Mouse (Mus musculus) urinary bladder, postnatal 4 days (tissue): ENCODE measurements at regions not wholly inside any gene's neighbourhood (a gene's known extent, or its start where the extent isn't known, plus 50 kb on each side); places are given as distances from the start of the nearest gene placed in this dataset.

Experiments used
- DNase-seq, 2 experiments: peaks; one replicate each; pipeline ENCODE4 v3.0.0; 2021 to 2022; ENCODE audit warnings: low spot score in 2 of 2

GRCm38 (mm10) chr17:72782775-72783174, 53.5 kb upstream of the Ypel5 start:
- DNase-seq, result no peak

- no peak for DNase-seq
These were observed 54.5 kb upstream of the Ypel5 start for GRCm38 (mm10) chr17:72781786-72782185.

- DNase-seq, result no peak
These were observed 68.0 kb upstream of the Ypel5 start for GRCm38 (mm10) chr17:72768266-72768665.

GRCm38 (mm10) chr17:72760937-72761336, 75.3 kb upstream of the Ypel5 start:
- DNase-seq, result no peak

- DNase-seq, result no peak
These were observed 89.8 kb upstream of the Ypel5 start for GRCm38 (mm10) chr17:72746411-72746810.

GRCm38 (mm10) chr17:72733006-72733405, 103.2 kb upstream of the Ypel5 start:
- no peak for DNase-seq

GRCm38 (mm10) chr17:72731691-72732090, 104.6 kb upstream of the Ypel5 start:
- no peak for DNase-seq

GRCm38 (mm10) chr17:72731175-72731574, 105.1 kb upstream of the Ypel5 start:
- no peak for DNase-seq

- DNase-seq, result no peak
These were observed 115.5 kb upstream of the Ypel5 start for GRCm38 (mm10) chr17:72720753-72721152.

- DNase-seq, result no peak
These were observed 115.2 kb upstream of the Alk start for GRCm38 (mm10) chr17:72719618-72720017.

- DNase-seq, result no peak
These were observed 87.2 kb upstream of the Alk start for GRCm38 (mm10) chr17:72691630-72692029.

GRCm38 (mm10) chr17:72689606-72690005, 85.2 kb upstream of the Alk start:
- no peak for DNase-seq

- DNase-seq, result no peak
These were observed 84.4 kb upstream of the Alk start for GRCm38 (mm10) chr17:72688800-72689199.

- DNase-seq, result no peak
These were observed 70.2 kb upstream of the Alk start for GRCm38 (mm10) chr17:72674658-72675057.

- DNase-seq, result no peak
These were observed 67.6 kb upstream of the Alk start for GRCm38 (mm10) chr17:72672010-72672409.

- DNase-seq, result no peak
These were observed 62.5 kb upstream of the Alk start for GRCm38 (mm10) chr17:72666961-72667360.

GRCm38 (mm10) chr17:72661678-72662077, 57.3 kb upstream of the Alk start:
- peak in 1 of 2 experiments; percentile 31 for DNase-seq

- no peak for DNase-seq
These were observed 54.3 kb upstream of the Alk start for GRCm38 (mm10) chr17:72658744-72659143.

- no peak for DNase-seq
These were observed 53.4 kb upstream of the Alk start for GRCm38 (mm10) chr17:72657826-72658225.
